Mouse (Mus musculus): ENCODE results near the gene Scfd2. TPM values are rescaled to one million over a fixed set of nuclear protein-coding genes. Genes with fewer than 3 reads are reported as not detected.

The Scfd2 gene
- polyA plus RNA-seq, 1 experiment = 9.6 TPM

GRCm38 (mm10) chr5:74175526-74176270 is 355.9 kb downstream of the Scfd2 start:
- WGBS = 54% methylated on average over 14 of the region's 14 CpGs
- TF ChIP-seq POLR2A (IDR thresholded peaks at IDR 0.05; ENCODE audit: low read depth, low read length) (no peak), CTCF (IDR thresholded peaks at IDR 0.05; ENCODE audit: extremely low read depth, insufficient read length, insufficient replicate concordance, low read depth, low read length) (no peak)
- Histone ChIP-seq H3K4me1 (ENCODE audit: control insufficient read depth, insufficient read depth, insufficient read length, low read length) (no peaks in the 10 kb centered on the region; the same call in 1 of the 2 replicates), H3K27me3 (ENCODE audit: control insufficient read depth, insufficient read depth, low read length) (no peaks in the 10 kb centered on the region), H3K36me3 (ENCODE audit: control insufficient read depth, insufficient read depth, low read length) (no peaks in the 10 kb centered on the region), H3K4me3 (ENCODE audit: low read depth, low read length) (no peak overlapping the region), H3K27ac (ENCODE audit: insufficient read depth, low read depth, low read length) (no peak overlapping the region)

- Histone ChIP-seq H3K27ac (ENCODE audit: insufficient read depth, low read depth, low read length) (no peak overlapping the region), H3K4me1 (ENCODE audit: control insufficient read depth, insufficient read depth, insufficient read length, low read length) (no peaks in the 10 kb centered on the region; the same call in 1 of the 2 replicates), H3K36me3 (ENCODE audit: control insufficient read depth, insufficient read depth, low read length) (no peaks in the 10 kb centered on the region), H3K4me3 (ENCODE audit: low read depth, low read length) (no peak overlapping the region), H3K27me3 (ENCODE audit: control insufficient read depth, insufficient read depth, low read length) (no peaks in the 10 kb centered on the region)
- TF ChIP-seq POLR2A (IDR thresholded peaks at IDR 0.05; ENCODE audit: low read depth, low read length) = no peak
- TF ChIP-seq CTCF (IDR thresholded peaks at IDR 0.05; ENCODE audit: extremely low read depth, insufficient read length, insufficient replicate concordance, low read depth, low read length) = no peak
- WGBS = 82% methylated on average over 18 of the region's 18 CpGs
Observed at GRCm38 (mm10) chr5:74173162-74173844, 358.3 kb downstream of the Scfd2 start.

GRCm38 (mm10) chr5:74172208-74172607 is 359.4 kb downstream of the Scfd2 start:
- WGBS = 71% methylated on average over 12 of the region's 12 CpGs
- Histone ChIP-seq H3K4me3 (ENCODE audit: low read depth, low read length) (no peak overlapping the region), H3K27ac (ENCODE audit: insufficient read depth, low read depth, low read length) (no peak overlapping the region), H3K4me1 (ENCODE audit: control insufficient read depth, insufficient read depth, insufficient read length, low read length) (no peaks in the 10 kb centered on the region; the same call in 1 of the 2 replicates), H3K36me3 (ENCODE audit: control insufficient read depth, insufficient read depth, low read length) (no peaks in the 10 kb centered on the region), H3K27me3 (ENCODE audit: control insufficient read depth, insufficient read depth, low read length) (no peaks in the 10 kb centered on the region)
- no peak for TF ChIP-seq CTCF (IDR thresholded peaks at IDR 0.05; ENCODE audit: extremely low read depth, insufficient read length, insufficient replicate concordance, low read depth, low read length)
- TF ChIP-seq POLR2A (IDR thresholded peaks at IDR 0.05; ENCODE audit: low read depth, low read length) = no peak

GRCm38 (mm10) chr5:74171768-74172167 is 359.8 kb downstream of the Scfd2 start:
- Histone ChIP-seq H3K36me3 (ENCODE audit: control insufficient read depth, insufficient read depth, low read length) (no peaks in the 10 kb centered on the region), H3K4me3 (ENCODE audit: low read depth, low read length) (no peak overlapping the region), H3K27me3 (ENCODE audit: control insufficient read depth, insufficient read depth, low read length) (no peaks in the 10 kb centered on the region), H3K27ac (ENCODE audit: insufficient read depth, low read depth, low read length) (no peak overlapping the region), H3K4me1 (ENCODE audit: control insufficient read depth, insufficient read depth, insufficient read length, low read length) (no peaks in the 10 kb centered on the region; the same call in 1 of the 2 replicates)
- WGBS = 64% methylated on average over 9 of the region's 9 CpGs
- no peak for TF ChIP-seq CTCF (IDR thresholded peaks at IDR 0.05; ENCODE audit: extremely low read depth, insufficient read length, insufficient replicate concordance, low read depth, low read length)
- TF ChIP-seq POLR2A (IDR thresholded peaks at IDR 0.05; ENCODE audit: low read depth, low read length) = no peak

GRCm38 (mm10) chr5:74168085-74168484 is 363.5 kb downstream of the Scfd2 start:
- TF ChIP-seq POLR2A (IDR thresholded peaks at IDR 0.05; ENCODE audit: low read depth, low read length) (no peak), CTCF (IDR thresholded peaks at IDR 0.05; ENCODE audit: extremely low read depth, insufficient read length, insufficient replicate concordance, low read depth, low read length) (no peak)
- WGBS = 76% methylated on average over 3 of the region's 3 CpGs
- H3K27me3 ChIP-seq (ENCODE audit: control insufficient read depth, insufficient read depth, low read length) = no peaks in the 10 kb centered on the region

GRCm38 (mm10) chr5:74166642-74167041 is 364.9 kb downstream of the Scfd2 start:
- 81% methylated on average over 3 of the region's 3 CpGs for WGBS
- Histone ChIP-seq H3K27me3 (ENCODE audit: control insufficient read depth, insufficient read depth, low read length) (no peaks in the 10 kb centered on the region), H3K27ac (ENCODE audit: insufficient read depth, low read depth, low read length) (no peak overlapping the region), H3K4me3 (ENCODE audit: low read depth, low read length) (no peak overlapping the region), H3K4me1 (ENCODE audit: control insufficient read depth, insufficient read depth, insufficient read length, low read length) (peaks cover 14% of the 10 kb centered on the region), H3K36me3 (ENCODE audit: control insufficient read depth, insufficient read depth, low read length) (no peaks in the 10 kb centered on the region)
- no peak for TF ChIP-seq CTCF (IDR thresholded peaks at IDR 0.05; ENCODE audit: extremely low read depth, insufficient read length, insufficient replicate concordance, low read depth, low read length)
- TF ChIP-seq POLR2A (IDR thresholded peaks at IDR 0.05; ENCODE audit: low read depth, low read length) = no peak

More at GRCm38 (mm10) chr5:74168085-74168484, 363.5 kb downstream of the Scfd2 start:
- Histone ChIP-seq H3K36me3 (ENCODE audit: control insufficient read depth, insufficient read depth, low read length) (no peaks in the 10 kb centered on the region), H3K27ac (ENCODE audit: insufficient read depth, low read depth, low read length) (no peak overlapping the region), H3K4me3 (ENCODE audit: low read depth, low read length) (no peak overlapping the region), H3K4me1 (ENCODE audit: control insufficient read depth, insufficient read depth, insufficient read length, low read length) (peaks cover 9% of the 10 kb centered on the region; the same call in 1 of the 2 replicates)

DNA sequence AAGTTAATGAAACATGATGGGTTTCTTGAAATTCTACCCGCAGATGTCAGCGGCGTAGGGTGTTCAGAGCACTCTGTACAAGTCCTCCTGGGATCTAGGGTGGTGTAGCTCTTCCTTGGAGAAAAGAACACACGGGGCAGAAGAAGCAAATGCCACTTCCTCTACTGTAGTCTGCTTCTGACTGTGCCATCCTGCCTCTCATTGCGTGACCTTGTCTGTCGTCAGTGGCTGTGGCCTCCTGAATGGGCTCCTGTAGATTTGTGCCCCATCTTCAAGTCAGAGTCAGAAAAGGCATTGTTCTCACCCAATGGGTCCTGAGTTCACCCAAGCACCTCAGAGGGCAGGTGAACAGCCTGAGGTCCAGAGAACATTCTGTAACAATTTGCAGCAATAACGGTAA is 367.0 kb downstream of the Scfd2 start:
- peaks cover 22% of the 10 kb centered on the region for H3K4me1 ChIP-seq (ENCODE audit: control insufficient read depth, insufficient read depth, insufficient read length, low read length)
- H3K4me3 ChIP-seq (ENCODE audit: low read depth, low read length) = no peak overlapping the region
- TF ChIP-seq POLR2A (IDR thresholded peaks at IDR 0.05; ENCODE audit: low read depth, low read length) (no peak), CTCF (IDR thresholded peaks at IDR 0.05; ENCODE audit: extremely low read depth, insufficient read length, insufficient replicate concordance, low read depth, low read length) (no peak)
- H3K36me3 ChIP-seq (ENCODE audit: control insufficient read depth, insufficient read depth, low read length) = no peaks in the 10 kb centered on the region
- no peak overlapping the region for H3K27ac ChIP-seq (ENCODE audit: insufficient read depth, low read depth, low read length)
- 90% methylated on average over 7 of the region's 7 CpGs for WGBS
- no peaks in the 10 kb centered on the region for H3K27me3 ChIP-seq (ENCODE audit: control insufficient read depth, insufficient read depth, low read length)

Data from small intestine, adult 2 months (tissue).